Mouse (Mus musculus): ENCODE results near the gene Fndc3b. TPM values are rescaled to one million over a fixed set of nuclear protein-coding genes. Genes with fewer than 3 reads are reported as not detected.

Gene Fndc3b
- polyA plus RNA-seq, 1 experiment from 2014 or later, result 14.6 TPM

DNA sequence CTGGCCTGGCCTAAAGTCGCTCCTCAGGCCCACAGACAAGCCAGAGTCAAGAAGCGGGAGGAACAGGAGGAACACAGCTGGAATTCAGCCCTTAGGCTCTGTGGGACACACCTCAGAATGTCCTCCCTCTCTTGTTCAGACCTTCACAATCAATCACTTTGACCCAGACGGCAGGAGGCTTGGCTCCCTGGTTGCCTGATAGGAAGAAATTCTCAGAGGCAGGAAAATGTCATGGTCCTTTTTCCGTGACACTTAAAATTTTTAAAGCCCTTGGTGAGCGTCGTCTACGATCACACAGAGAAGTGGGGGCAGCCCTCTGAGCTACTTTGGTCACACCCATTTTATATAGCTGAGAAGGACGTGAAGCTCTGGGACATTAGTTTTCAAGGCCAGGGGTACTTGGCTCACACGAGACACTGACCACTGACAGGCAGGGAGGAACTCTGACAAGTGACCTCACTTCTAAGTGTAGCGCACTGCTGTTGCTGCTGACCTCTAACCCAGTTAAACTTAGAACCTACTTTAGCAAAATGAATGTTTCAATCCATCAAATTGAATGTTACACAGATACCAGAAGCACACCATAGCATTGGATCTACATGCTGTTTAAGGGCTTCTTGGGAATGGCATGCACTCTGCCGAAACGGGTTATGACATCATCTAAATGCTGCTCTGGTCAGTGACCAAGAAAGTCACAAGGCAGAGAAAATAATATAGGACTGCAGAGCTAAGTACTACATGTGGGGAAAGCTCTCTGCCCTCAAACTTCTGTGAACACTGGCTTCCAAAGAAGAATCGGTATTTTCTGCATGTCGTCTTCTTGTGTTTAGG lies 181.7 kb downstream of the Fndc3b start:
- H3K9me3 ChIP-seq, result no peaks in the 10 kb centered on the region
- H3K9ac ChIP-seq (replicated peaks), result no peak overlapping the region
- H3K36me3 ChIP-seq, result no peaks in the 10 kb centered on the region
- ATAC-seq (ENCODE audit: low FRiP score, low read depth), result no peak
- no peaks in the 10 kb centered on the region for H3K4me1 ChIP-seq
- H3K4me3 ChIP-seq, result no peak overlapping the region
- H3K27ac ChIP-seq (replicated peaks), result no peak overlapping the region
- H3K4me2 ChIP-seq (replicated peaks), result no peak overlapping the region
- WGBS, result 85% methylated on average over 14 of the region's 14 CpGs
- peaks cover 6% of the 10 kb centered on the region; the same call in 1 of the 2 replicates for H3K27me3 ChIP-seq

DNA sequence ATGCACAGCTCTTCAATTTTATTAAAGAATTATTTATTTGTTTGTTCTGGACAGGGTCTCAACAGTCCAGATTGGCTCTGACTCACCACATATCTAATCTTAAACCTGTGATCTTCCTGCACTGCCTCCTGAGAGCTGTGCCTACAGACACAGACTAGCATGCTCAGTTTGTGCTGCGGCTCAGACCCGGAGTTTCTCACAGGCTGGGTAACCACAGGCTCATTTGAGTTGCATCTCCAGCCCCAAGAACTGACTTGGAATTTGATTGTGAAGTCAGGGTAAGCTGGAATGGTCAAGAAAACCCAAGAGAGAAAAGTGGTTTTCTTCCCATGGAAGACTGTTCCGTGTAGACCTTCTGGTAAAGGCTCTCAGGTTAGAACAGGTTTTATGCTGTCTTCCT lies 184.1 kb downstream of the Fndc3b start:
- over 99% methylated on average over 3 of the region's 3 CpGs for WGBS
- no peak for ATAC-seq (ENCODE audit: low FRiP score, low read depth)

DNA sequence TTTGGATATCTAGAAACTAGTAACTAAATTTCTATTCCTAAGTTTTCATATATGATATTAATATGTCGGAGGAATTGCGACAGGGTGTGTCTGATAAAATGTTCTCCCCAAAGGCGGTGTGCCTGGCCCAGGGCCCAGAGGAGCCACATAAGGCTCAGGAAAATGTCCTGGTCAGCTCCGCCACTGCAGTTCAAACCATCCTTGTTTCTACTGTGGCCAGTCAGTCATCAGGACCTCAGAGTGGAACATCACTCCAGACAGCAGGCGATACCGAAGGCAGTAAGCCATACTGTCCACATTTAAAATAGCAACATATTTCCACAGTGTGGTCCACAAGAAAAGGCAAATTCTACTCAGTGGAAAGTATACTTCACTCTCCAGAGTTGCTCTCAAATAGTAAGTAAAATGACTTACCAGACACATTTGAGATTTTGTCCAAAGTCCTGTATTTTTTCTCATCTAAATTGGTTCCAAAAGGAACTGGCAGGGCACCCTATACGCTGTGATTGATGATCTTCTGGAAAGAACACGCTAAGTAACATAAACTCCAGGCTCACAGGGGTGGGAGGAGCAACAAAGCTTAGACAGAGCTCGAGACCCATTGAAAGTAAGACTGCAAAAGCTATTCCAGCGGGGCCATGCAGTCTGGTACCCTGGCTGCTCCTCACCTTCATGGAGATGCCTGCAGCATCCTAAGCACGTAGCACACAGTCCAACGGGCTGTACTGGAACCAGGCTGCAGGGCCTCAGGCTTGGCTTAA lies 187.8 kb downstream of the Fndc3b start:
- Histone ChIP-seq H3K4me3 (no peak overlapping the region), H3K27me3 (peaks cover 6% of the 10 kb centered on the region; the same call in 1 of the 2 replicates), H3K9ac (replicated peaks) (no peak overlapping the region), H3K4me2 (replicated peaks) (no peak overlapping the region), H3K4me1 (no peaks in the 10 kb centered on the region), H3K9me3 (no peaks in the 10 kb centered on the region), H3K36me3 (no peaks in the 10 kb centered on the region), H3K27ac (replicated peaks) (no peak overlapping the region)
- ATAC-seq (ENCODE audit: low FRiP score, low read depth), result no peak
- WGBS, result 90% methylated on average over 12 of the region's 12 CpGs

More for the DNA sequence above, 184.1 kb downstream of the Fndc3b start:
- H3K27ac ChIP-seq (replicated peaks), result no peak overlapping the region
- H3K36me3 ChIP-seq, result no peaks in the 10 kb centered on the region
- no peak overlapping the region for H3K4me3 ChIP-seq
- H3K4me1 ChIP-seq, result no peaks in the 10 kb centered on the region
- H3K9me3 ChIP-seq, result no peaks in the 10 kb centered on the region
- H3K4me2 ChIP-seq (replicated peaks), result no peak overlapping the region
- no peak overlapping the region for H3K9ac ChIP-seq (replicated peaks)
- H3K27me3 ChIP-seq, result peaks cover 6% of the 10 kb centered on the region; the same call in 1 of the 2 replicates

DNA sequence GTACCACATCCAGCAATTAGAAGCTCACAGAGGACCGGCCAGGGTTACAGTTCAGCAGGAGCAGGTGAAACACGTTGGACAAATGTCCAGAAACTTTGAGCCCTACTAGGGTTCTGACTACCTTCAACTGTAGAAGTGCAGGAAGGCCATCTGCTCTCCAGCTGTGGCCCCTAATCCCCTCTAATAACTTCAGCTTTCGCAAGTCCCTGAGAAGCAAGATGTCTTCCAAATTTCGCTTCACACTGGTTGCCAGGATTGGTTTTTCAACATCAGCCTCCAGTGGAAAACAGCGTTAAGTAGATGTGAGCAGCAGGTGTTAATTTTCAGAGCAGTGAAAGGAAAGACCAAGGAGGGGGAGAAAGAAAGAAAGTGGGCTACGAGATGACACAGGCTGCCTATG lies 190.7 kb downstream of the Fndc3b start:
- no peak overlapping the region for H3K4me3 ChIP-seq
- no peak for ATAC-seq (ENCODE audit: low FRiP score, low read depth)
- H3K9ac ChIP-seq (replicated peaks), result no peak overlapping the region
- no peaks in the 10 kb centered on the region for H3K27me3 ChIP-seq
- WGBS, result 58% methylated on average over 6 of the region's 6 CpGs
- H3K4me1 ChIP-seq, result no peaks in the 10 kb centered on the region
- H3K9me3 ChIP-seq, result no peaks in the 10 kb centered on the region
- H3K36me3 ChIP-seq, result no peaks in the 10 kb centered on the region
- no peak overlapping the region for H3K27ac ChIP-seq (replicated peaks)
- H3K4me2 ChIP-seq (replicated peaks), result no peak overlapping the region

DNA sequence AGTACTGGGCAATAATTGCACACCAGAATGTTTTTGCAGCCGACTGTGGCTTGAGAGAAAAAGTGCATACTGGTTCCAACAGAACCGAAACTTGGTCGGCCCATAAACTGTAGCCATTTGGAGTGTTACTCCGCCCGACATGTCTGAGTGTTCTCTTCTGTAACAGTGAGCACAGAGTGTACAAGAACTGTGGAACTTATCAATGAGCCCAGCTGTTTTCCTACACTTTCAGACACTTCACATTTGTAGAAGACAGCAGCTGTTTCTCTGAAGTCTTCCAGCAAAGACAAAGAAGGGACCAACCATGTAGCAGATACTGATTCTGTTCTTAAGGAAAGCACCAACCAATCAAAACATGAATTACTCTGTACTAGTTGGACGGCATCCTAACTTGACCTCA lies 191.6 kb downstream of the Fndc3b start:
- Histone ChIP-seq H3K4me3 (no peak overlapping the region), H3K4me1 (no peaks in the 10 kb centered on the region), H3K27me3 (no peaks in the 10 kb centered on the region), H3K27ac (replicated peaks) (no peak overlapping the region), H3K9ac (replicated peaks) (no peak overlapping the region), H3K4me2 (replicated peaks) (no peak overlapping the region), H3K36me3 (no peaks in the 10 kb centered on the region), H3K9me3 (no peaks in the 10 kb centered on the region)
- 95% methylated on average over 6 of the region's 6 CpGs for WGBS
- ATAC-seq (ENCODE audit: low FRiP score, low read depth), result no peak

DNA sequence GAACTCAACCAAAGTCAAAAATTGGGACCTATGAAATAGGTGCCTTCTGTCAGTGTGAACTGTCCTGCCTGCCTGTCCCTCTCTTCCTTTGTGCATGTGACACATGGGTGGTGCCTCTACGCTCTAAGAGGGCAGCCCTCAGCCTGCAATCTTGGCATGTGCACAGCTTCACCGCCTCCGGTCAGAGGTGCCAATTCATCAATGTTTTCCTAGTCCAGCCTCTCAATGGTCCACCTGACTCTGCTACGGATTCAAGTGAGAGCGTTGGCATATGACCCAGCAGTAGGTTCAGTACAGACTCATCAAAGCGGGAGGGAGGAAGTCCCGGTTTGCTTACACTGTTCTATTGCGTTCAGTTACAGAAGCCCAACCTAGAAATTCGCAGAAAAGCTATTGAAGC lies 192.2 kb downstream of the Fndc3b start:
- no peaks in the 10 kb centered on the region for H3K9me3 ChIP-seq
- H3K9ac ChIP-seq (replicated peaks), result no peak overlapping the region
- H3K27me3 ChIP-seq, result no peaks in the 10 kb centered on the region
- 93% methylated on average over 9 of the region's 9 CpGs for WGBS
- H3K4me2 ChIP-seq (replicated peaks), result no peak overlapping the region
- H3K4me3 ChIP-seq, result no peak overlapping the region
- no peak for ATAC-seq (ENCODE audit: low FRiP score, low read depth)
- H3K36me3 ChIP-seq, result no peaks in the 10 kb centered on the region
- no peak overlapping the region for H3K27ac ChIP-seq (replicated peaks)
- no peaks in the 10 kb centered on the region for H3K4me1 ChIP-seq

DNA sequence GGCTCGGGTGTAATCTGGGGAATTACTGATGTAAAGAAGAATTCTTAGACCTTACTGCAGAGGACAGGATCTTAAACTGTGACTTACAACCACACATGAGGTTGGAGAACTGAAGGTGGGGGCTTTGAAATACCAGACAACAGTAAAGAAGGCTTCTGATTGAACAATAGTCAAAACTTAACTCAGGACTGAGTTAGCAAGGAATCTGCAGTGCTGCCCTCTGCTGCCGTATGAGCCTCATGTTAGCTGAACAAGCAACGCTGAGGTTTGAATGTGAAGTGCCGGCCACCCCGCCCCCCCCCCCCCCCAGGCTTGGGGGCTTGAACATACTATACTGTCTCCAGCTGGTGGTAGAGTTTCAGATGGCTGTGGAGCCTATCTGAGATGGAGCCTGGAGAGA lies 194.6 kb downstream of the Fndc3b start:
- H3K4me3 ChIP-seq, result no peak overlapping the region
- H3K9me3 ChIP-seq, result no peaks in the 10 kb centered on the region
- no peak overlapping the region for H3K9ac ChIP-seq (replicated peaks)
- no peaks in the 10 kb centered on the region for H3K4me1 ChIP-seq
- H3K4me2 ChIP-seq (replicated peaks), result no peak overlapping the region
- no peaks in the 10 kb centered on the region for H3K27me3 ChIP-seq
- ATAC-seq (ENCODE audit: low FRiP score, low read depth), result no peak
- H3K27ac ChIP-seq (replicated peaks), result no peak overlapping the region
- no peaks in the 10 kb centered on the region for H3K36me3 ChIP-seq
- WGBS, result 48% methylated on average over 5 of the region's 5 CpGs

DNA sequence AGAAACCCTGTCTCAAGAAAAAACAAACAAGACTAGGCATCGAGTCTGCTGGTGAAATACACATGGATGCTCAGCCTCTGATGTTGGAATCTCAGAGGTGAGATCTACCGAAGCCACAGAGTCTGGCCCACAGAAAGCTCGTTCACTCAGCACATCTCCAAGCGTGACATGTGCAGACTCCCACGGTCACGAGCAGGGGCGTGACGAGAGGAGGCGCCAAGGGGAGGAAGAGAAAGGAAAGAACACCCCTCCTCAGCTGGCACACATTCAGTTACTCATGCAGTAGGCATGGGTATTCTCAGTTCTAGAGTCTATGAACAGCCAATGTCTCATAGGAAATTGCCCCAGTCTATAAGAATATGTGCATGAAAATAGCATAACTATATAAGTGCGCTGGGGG lies 199.3 kb downstream of the Fndc3b start:
- Histone ChIP-seq H3K27me3 (no peaks in the 10 kb centered on the region), H3K36me3 (no peaks in the 10 kb centered on the region), H3K27ac (replicated peaks) (no peak overlapping the region), H3K4me1 (no peaks in the 10 kb centered on the region), H3K9me3 (no peaks in the 10 kb centered on the region), H3K4me3 (no peak overlapping the region), H3K4me2 (replicated peaks) (no peak overlapping the region), H3K9ac (replicated peaks) (no peak overlapping the region)
- no peak for ATAC-seq (ENCODE audit: low FRiP score, low read depth)
- 87% methylated on average over 10 of the region's 10 CpGs for WGBS

DNA sequence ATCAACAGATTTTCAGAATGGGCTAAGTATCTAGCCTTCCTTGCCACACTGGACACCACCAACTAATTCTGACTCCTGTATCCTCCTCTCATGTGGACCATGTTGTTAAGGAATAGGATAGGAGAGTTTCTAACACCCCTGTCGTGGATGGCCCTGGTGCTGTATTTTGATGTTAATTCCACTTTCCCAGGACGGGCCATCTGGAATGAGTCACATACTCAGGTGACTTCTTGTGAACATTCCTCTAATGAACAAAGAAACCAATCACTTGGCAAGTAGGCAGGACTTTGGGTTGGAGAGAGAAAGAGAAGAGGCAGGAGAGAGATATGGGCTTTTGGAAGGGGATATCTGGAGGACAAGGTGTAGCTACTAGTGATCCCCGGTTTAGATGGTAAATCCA lies 204.2 kb downstream of the Fndc3b start:
- Histone ChIP-seq H3K27ac (replicated peaks) (no peak overlapping the region), H3K4me2 (replicated peaks) (no peak overlapping the region), H3K27me3 (no peaks in the 10 kb centered on the region), H3K36me3 (no peaks in the 10 kb centered on the region), H3K4me1 (no peaks in the 10 kb centered on the region), H3K9ac (replicated peaks) (no peak overlapping the region), H3K9me3 (no peaks in the 10 kb centered on the region), H3K4me3 (no peak overlapping the region)
- WGBS, result 91% methylated on average over 3 of the region's 3 CpGs
- ATAC-seq (ENCODE audit: low FRiP score, low read depth), result no peak

DNA sequence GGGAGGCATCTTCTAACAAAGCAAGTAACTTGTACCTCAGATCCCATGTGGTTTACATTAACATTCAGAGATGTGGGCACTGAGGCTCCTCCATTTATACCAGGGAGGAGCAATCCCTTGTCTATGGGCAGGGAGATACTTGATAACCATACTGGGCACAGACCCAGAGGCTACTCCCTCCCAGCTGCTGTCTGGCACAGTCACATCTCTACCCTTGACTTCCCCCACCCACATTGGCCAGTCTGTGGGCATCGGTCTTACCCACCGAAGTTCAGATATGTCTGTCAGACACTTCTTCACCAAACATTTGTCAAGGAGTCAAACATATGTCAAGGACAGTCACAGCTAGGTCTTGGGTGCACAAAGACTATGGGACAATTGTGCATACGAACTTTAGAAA lies 205.5 kb downstream of the Fndc3b start:
- no peak overlapping the region for H3K4me2 ChIP-seq (replicated peaks)
- 97% methylated on average over 3 of the region's 3 CpGs for WGBS
- H3K27ac ChIP-seq (replicated peaks), result no peak overlapping the region
- H3K9ac ChIP-seq (replicated peaks), result no peak overlapping the region
- no peaks in the 10 kb centered on the region for H3K36me3 ChIP-seq
- H3K9me3 ChIP-seq, result no peaks in the 10 kb centered on the region
- H3K4me3 ChIP-seq, result no peak overlapping the region
- no peak for ATAC-seq (ENCODE audit: low FRiP score, low read depth)
- H3K27me3 ChIP-seq, result no peaks in the 10 kb centered on the region
- H3K4me1 ChIP-seq, result no peaks in the 10 kb centered on the region

DNA sequence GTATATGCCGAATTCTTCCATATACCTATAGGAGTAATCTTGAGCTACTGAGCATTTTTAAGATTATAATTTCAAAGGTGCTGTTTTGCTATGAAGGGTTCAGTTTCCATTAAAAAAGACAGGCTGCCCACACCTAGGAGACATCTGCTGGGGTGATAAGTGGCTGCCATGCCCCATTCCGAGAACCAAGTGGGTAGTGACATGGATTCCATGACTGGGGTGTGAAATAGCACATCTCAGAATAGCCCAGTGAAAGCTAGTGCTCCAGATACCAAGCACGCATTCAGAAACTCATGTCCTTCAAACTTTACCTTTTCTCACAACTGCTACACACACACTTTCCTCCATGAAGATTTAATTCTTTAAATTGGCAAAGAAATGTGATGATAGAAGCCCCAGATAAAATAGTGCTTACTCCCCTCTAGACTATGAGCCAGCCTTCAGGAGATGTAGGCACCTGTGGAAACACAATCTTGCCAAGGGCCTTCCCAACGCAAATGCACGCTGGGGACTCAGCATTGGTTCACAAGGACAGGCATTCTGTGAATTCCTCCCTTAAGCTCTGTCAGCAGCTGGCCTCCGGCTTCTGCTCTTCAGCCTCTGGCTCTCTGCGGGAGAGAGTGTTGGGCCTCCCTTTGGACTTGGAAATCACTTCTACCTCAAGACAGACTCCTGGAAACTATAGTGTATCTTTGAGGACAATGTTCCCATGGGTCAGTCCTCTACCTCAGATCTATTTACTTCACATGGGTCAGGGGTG lies 207.6 kb downstream of the Fndc3b start:
- 92% methylated on average over 7 of the region's 7 CpGs for WGBS
- no peak overlapping the region for H3K27ac ChIP-seq (replicated peaks)
- H3K4me2 ChIP-seq (replicated peaks), result no peak overlapping the region
- no peak for ATAC-seq (ENCODE audit: low FRiP score, low read depth)
- no peaks in the 10 kb centered on the region for H3K9me3 ChIP-seq
- no peaks in the 10 kb centered on the region for H3K4me1 ChIP-seq
- H3K9ac ChIP-seq (replicated peaks), result no peak overlapping the region
- H3K27me3 ChIP-seq, result no peaks in the 10 kb centered on the region
- H3K4me3 ChIP-seq, result no peak overlapping the region
- H3K36me3 ChIP-seq, result no peaks in the 10 kb centered on the region

Data from midbrain, embryonic 12.5 days (tissue).